Mouse (Mus musculus): ENCODE measurements around the gene Nrip3.

DNA sequence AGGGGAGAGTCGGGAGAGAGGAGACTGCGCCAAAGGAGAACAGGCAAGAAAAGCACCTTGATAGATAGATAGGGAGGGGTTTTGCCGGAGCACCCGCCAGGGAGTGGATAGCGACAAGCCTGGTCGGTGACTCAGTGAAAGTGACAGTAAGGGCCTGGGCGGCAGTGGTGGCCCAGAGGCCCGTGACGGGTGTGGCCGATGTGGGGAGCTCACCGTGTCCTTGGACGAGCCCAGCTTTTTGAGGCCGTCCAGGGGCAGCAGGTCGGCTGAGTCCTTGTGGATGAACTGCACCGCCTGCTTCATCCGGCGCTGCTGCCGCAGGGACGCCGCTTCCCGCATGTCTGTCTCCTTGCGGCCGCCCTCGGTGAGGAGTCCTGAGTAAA is 747 bp downstream of the Nrip3 start:
- TF ChIP-seq CTCF (IDR thresholded peaks at IDR 0.05; ENCODE audit: low read depth, low read length) (no peak), POLR2A (IDR thresholded peaks at IDR 0.05; ENCODE audit: borderline replicate concordance, low read depth, low read length) (no peak)

Measured in bone marrow macrophage, adult 2 months (primary cell).